Mouse (Mus musculus): ENCODE measurements around the gene Crct1. TPM values are rescaled to one million over a fixed set of nuclear protein-coding genes. Genes with fewer than 3 reads are reported as not detected.

Crct1 gene
- polyA plus RNA-seq, 1 experiment from 2014 or later: 0.45 TPM

- no peaks in the 10 kb centered on the region for H3K36me3 ChIP-seq (ENCODE audit: insufficient read depth, low read length)
These were observed 23.6 kb downstream of the Crct1 start, which contains the start of gene Lce3f for GRCm38 (mm10) chr3:92991926-92992325. Gene Lce3f, plus strand, starts transcription at chr3:92992226.

GRCm38 (mm10) chr3:92978484-92978883, 37.0 kb downstream of the Crct1 start:
- H3K4me3 ChIP-seq (replicated peaks; ENCODE audit: low read depth, low read length): no peak overlapping the region
- no peak for TF ChIP-seq CTCF (IDR thresholded peaks at IDR 0.05; ENCODE audit: low read depth)
- no peaks in the 10 kb centered on the region for H3K4me1 ChIP-seq (replicated peaks; ENCODE audit: insufficient read depth, low read length)
- no peak overlapping the region for H3K4me2 ChIP-seq (ENCODE audit: low read length)
- 81% methylated on average over 2 of the region's 2 CpGs for WGBS
- H3K27me3 ChIP-seq (ENCODE audit: insufficient read depth, low read length): no peaks in the 10 kb centered on the region
- H3K9ac ChIP-seq (ENCODE audit: low read depth, low read length): no peak overlapping the region
- no peak for ATAC-seq (replicated peaks; ENCODE audit: low FRiP score, low read depth)
- no peaks in the 10 kb centered on the region for H3K36me3 ChIP-seq (ENCODE audit: insufficient read depth, low read length)
- no peak overlapping the region for H3K27ac ChIP-seq
- H3K9me3 ChIP-seq (replicated peaks; ENCODE audit: low read length): no peaks in the 10 kb centered on the region
- no peak for DNase-seq (ENCODE audit: low spot score)

More at GRCm38 (mm10) chr3:92991926-92992325, 23.6 kb downstream of the Crct1 start, which contains the start of gene Lce3f:
- Histone ChIP-seq H3K9me3 (replicated peaks; ENCODE audit: low read length) (no peaks in the 10 kb centered on the region), H3K27me3 (ENCODE audit: insufficient read depth, low read length) (no peaks in the 10 kb centered on the region), H3K27ac (no peak within 1 kb of the TSS), H3K4me1 (replicated peaks; ENCODE audit: insufficient read depth, low read length) (no peaks in the 10 kb centered on the region), H3K4me3 (replicated peaks; ENCODE audit: low read depth, low read length) (no peak within 1 kb of the TSS), H3K9ac (ENCODE audit: low read depth, low read length) (no peak within 1 kb of the TSS), H3K4me2 (ENCODE audit: low read length) (no peak within 1 kb of the TSS)
- DNase-seq (ENCODE audit: low spot score): no peak
- no peak for TF ChIP-seq CTCF (IDR thresholded peaks at IDR 0.05; ENCODE audit: low read depth)
- no peak for ATAC-seq (replicated peaks; ENCODE audit: low FRiP score, low read depth)

GRCm38 (mm10) chr3:92966761-92967160, 48.7 kb downstream of the Crct1 start, which contains the start of gene Lce3e:
Gene Lce3e, plus strand, starts transcription at chr3:92967061.
- no peaks in the 10 kb centered on the region for H3K4me1 ChIP-seq (replicated peaks; ENCODE audit: insufficient read depth, low read length)
- DNase-seq (ENCODE audit: low spot score) (no peak), ATAC-seq (replicated peaks; ENCODE audit: low FRiP score, low read depth) (no peak)
- no peak for TF ChIP-seq CTCF (IDR thresholded peaks at IDR 0.05; ENCODE audit: low read depth)
- no peaks in the 10 kb centered on the region for H3K9me3 ChIP-seq (replicated peaks; ENCODE audit: low read length)
- H3K27ac ChIP-seq: no peak within 1 kb of the TSS
- H3K27me3 ChIP-seq (ENCODE audit: insufficient read depth, low read length): no peaks in the 10 kb centered on the region
- WGBS: 93% methylated on average over 2 of the region's 2 CpGs
- H3K9ac ChIP-seq (ENCODE audit: low read depth, low read length): no peak within 1 kb of the TSS
- H3K36me3 ChIP-seq (ENCODE audit: insufficient read depth, low read length): no peaks in the 10 kb centered on the region
- no peak within 1 kb of the TSS for H3K4me2 ChIP-seq (ENCODE audit: low read length)
- no peak within 1 kb of the TSS for H3K4me3 ChIP-seq (replicated peaks; ENCODE audit: low read depth, low read length)

Other genes with a start within 250 kb of the Crct1 start
- not detected in 2 replicates for gene Lce1i, start 236.8 kb downstream of the Crct1 start, polyA plus RNA-seq (2015; fragmentation: Nextera tagmentation; extraction: Ambion mirVana)
- gene Lce1j, start 225.2 kb downstream of the Crct1 start, polyA plus RNA-seq (2015; fragmentation: Nextera tagmentation; extraction: Ambion mirVana): not detected in 2 replicates
- gene Lce1k, start 207.8 kb downstream of the Crct1 start, polyA plus RNA-seq (2015; fragmentation: Nextera tagmentation; extraction: Ambion mirVana): not detected in 2 replicates
- not detected in 2 replicates for gene Kprp, start 188.4 kb downstream of the Crct1 start, polyA plus RNA-seq (2015; fragmentation: Nextera tagmentation; extraction: Ambion mirVana)
- not detected in 2 replicates for gene Lce1l, start 164.4 kb downstream of the Crct1 start, polyA plus RNA-seq (2015; fragmentation: Nextera tagmentation; extraction: Ambion mirVana)
- gene 2310050C09Rik, start 145.5 kb downstream of the Crct1 start, polyA plus RNA-seq (2015; fragmentation: Nextera tagmentation; extraction: Ambion mirVana): not detected in 2 replicates
- not detected in 2 replicates for gene Lce3a, start 89.5 kb downstream of the Crct1 start, polyA plus RNA-seq (2015; fragmentation: Nextera tagmentation; extraction: Ambion mirVana)
- gene Lce3b, start 82.7 kb downstream of the Crct1 start, polyA plus RNA-seq (2015; fragmentation: Nextera tagmentation; extraction: Ambion mirVana): not detected in 2 replicates
- not detected in 2 replicates for gene Lce3c, start 71.2 kb downstream of the Crct1 start, polyA plus RNA-seq (2015; fragmentation: Nextera tagmentation; extraction: Ambion mirVana)
- gene Lce3d, start 58.3 kb downstream of the Crct1 start, polyA plus RNA-seq (2015; fragmentation: Nextera tagmentation; extraction: Ambion mirVana): not detected in 2 replicates
- not detected in 2 replicates for gene Lce3e, start 48.6 kb downstream of the Crct1 start, polyA plus RNA-seq (2015; fragmentation: Nextera tagmentation; extraction: Ambion mirVana)
- not detected in 2 replicates for gene Lce3f, start 23.5 kb downstream of the Crct1 start, polyA plus RNA-seq (2015; fragmentation: Nextera tagmentation; extraction: Ambion mirVana)
- gene Lce1m, start 3.4 kb upstream of the Crct1 start, polyA plus RNA-seq (2015; fragmentation: Nextera tagmentation; extraction: Ambion mirVana): 0.13 TPM in 1 of 2 replicates, not detected in the other
- not detected in 2 replicates for gene Gm4858, start 53.1 kb upstream of the Crct1 start, polyA plus RNA-seq (2015; fragmentation: Nextera tagmentation; extraction: Ambion mirVana)
- not detected in 2 replicates for gene Crnn, start 129.1 kb upstream of the Crct1 start, polyA plus RNA-seq (2015; fragmentation: Nextera tagmentation; extraction: Ambion mirVana)
- not detected in 2 replicates for gene Flg2, start 181.6 kb upstream of the Crct1 start, polyA plus RNA-seq (2015; fragmentation: Nextera tagmentation; extraction: Ambion mirVana)